Mouse (Mus musculus): Measurements from ENCODE around the gene Ppbp. TPM values are rescaled to one million over a fixed set of nuclear protein-coding genes. Genes with fewer than 3 reads are reported as not detected.

Ppbp gene
- polyA plus RNA-seq, 1 experiment from 2014 or later: 13.4 TPM

GRCm38 (mm10) chr5:90763912-90764665, 4.2 kb upstream of the Ppbp start:
- WGBS: 72% methylated on average over 12 of the region's 12 CpGs
- ATAC-seq (ENCODE audit: insufficient number of reproducible peaks, low FRiP score): no peak

DNA sequence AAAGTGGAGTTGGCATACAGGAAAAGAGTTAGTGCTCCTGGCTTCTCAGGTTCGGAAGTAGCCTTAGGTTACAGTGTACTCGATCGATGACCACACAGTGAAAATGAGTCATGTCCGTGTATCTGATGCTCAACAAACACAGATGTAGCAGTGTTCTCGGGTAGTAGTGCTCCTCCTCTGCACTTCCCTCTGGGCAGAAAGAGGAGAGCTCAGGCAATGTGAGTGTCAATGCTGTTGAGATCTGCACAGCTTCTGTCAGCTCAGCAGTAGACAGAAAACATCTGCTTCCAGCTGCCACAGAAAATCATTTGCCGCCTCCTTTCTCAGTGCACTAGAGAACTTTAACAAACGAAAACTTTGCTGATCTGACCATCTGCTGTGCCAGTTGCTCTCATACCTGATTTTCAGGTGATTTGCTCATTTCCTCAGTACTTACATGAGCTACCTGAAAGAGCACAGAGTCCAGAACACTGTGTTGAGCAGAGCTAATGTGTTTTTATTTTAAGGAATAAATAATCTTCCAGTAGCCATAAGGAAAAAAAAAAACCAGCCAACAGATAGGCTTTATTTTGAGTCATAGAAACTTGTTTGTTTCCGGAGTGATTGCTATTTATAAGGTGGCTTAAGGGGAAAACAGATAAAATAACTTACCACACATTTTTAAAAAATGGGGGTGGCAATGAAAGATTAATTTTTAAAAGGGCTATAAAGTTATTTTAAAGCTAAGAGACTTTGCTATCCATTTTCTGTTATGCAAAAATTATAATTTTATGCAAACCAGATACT, 2.3 kb upstream of the Ppbp start:
- H3K27me3 ChIP-seq (replicated peaks): no peaks in the 10 kb centered on the region
- no peak overlapping the region for H3K4me3 ChIP-seq
- H3K4me2 ChIP-seq: no peak overlapping the region
- H3K9me3 ChIP-seq (replicated peaks): no peaks in the 10 kb centered on the region
- H3K36me3 ChIP-seq: no peaks in the 10 kb centered on the region
- H3K9ac ChIP-seq: no peak overlapping the region
- 41% methylated on average over 8 of the region's 8 CpGs for WGBS
- no peak overlapping the region for H3K27ac ChIP-seq (ENCODE audit: poor library complexity, severe bottlenecking)
- H3K4me1 ChIP-seq (replicated peaks): no peaks in the 10 kb centered on the region
- ATAC-seq (ENCODE audit: insufficient number of reproducible peaks, low FRiP score): no peak

More at GRCm38 (mm10) chr5:90763912-90764665, 4.2 kb upstream of the Ppbp start:
- no peaks in the 10 kb centered on the region for H3K36me3 ChIP-seq
- H3K9me3 ChIP-seq (replicated peaks): no peaks in the 10 kb centered on the region
- H3K4me2 ChIP-seq: no peak overlapping the region
- peaks cover 9% of the 10 kb centered on the region; the same call in 1 of the 2 replicates for H3K27me3 ChIP-seq (replicated peaks)
- H3K4me3 ChIP-seq: no peak overlapping the region
- H3K9ac ChIP-seq: no peak overlapping the region
- H3K27ac ChIP-seq (ENCODE audit: poor library complexity, severe bottlenecking): no peak overlapping the region
- H3K4me1 ChIP-seq (replicated peaks): peaks cover 8% of the 10 kb centered on the region

DNA sequence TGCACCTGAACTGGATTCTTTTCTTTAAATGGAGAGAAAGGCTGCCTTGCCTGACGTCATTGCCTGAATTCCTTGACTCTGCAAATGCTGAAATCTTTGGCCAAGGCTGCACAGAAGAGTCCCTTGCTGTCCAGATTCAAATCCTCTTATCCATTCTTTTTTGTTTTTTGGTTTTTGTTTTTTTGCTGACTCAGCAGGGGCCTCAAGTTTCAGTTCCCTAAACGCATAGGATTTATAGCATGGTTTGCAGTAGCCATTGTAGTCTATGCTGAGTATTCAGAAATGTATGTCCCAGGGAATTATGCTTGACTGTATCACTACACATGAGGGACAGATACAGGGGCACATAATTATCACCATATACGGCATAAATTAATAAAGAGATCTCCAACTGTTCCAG, 3.1 kb downstream of the Ppbp start:
- H3K4me2 ChIP-seq: no peak overlapping the region
- no peak for ATAC-seq (ENCODE audit: insufficient number of reproducible peaks, low FRiP score)
- H3K27me3 ChIP-seq (replicated peaks): no peaks in the 10 kb centered on the region
- no peak overlapping the region for H3K9ac ChIP-seq
- no peaks in the 10 kb centered on the region for H3K36me3 ChIP-seq
- no peaks in the 10 kb centered on the region for H3K9me3 ChIP-seq (replicated peaks)
- no peak overlapping the region for H3K4me3 ChIP-seq
- H3K27ac ChIP-seq (ENCODE audit: poor library complexity, severe bottlenecking): no peak overlapping the region
- H3K4me1 ChIP-seq (replicated peaks): no peaks in the 10 kb centered on the region
- WGBS: 71% methylated on average over 3 of the region's 3 CpGs

DNA sequence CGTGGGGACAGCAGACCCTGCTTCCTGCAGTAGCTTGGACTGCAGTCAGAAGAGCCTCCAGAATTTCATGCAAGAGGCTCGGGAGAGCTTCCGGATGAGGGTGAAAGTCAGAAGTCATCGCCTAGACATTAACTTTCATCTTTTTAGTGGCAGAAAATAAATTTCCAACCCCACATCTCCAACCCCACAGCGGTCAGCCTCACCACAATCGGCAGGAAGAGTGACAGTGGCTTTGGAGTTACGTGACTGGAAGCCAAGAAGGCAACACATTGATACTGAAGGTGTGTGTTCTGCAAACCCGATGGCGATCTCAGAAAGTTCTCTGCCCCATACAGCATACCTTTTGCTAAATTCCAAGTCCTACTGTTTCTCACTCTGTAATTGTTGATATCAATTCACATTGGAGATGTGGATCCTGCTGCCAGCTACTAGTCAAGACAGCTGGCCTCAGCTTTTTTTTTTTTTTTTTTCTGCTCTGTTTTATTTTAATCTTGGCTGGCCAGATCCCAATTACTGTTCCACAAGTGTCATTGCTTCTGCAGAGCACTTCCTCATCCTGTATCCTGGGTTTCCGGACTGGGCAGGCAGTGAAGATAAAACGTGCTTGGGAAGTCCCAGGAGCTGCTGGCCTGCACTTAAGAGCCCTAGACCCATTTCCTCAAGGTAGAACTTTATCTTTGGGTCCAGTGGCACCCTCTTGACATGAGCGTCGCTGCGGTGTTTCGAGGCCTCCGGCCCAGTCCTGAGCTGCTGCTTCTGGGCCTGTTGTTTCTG, 3.7 kb downstream of the Ppbp start, which contains the start of gene Pf4:
Gene Pf4, plus strand, starts transcription at position 556 of the 774 bp plus-strand sequence.
- peak; percentile 59 for ATAC-seq (ENCODE audit: insufficient number of reproducible peaks, low FRiP score)
- no peaks in the 10 kb centered on the region for H3K9me3 ChIP-seq (replicated peaks)

DNA sequence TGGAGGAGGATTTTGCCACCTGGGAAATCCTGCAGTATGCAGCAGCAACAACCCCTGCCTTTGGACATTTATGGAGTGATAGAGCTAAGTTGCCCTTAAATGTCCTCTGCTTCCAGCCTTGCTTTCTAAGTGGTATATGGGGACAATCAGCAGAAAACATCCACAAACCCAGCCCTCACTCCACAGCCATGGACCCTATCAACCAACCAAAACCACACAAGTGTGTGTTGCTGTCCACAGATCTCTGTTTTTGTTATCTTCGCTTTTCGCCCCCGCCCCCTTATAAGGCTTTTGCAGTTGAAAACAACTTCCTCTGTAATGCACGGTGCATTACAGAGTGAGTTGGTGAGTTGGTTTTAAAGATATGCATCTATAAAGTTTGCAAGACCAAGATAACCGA, 7.2 kb downstream of the Ppbp start:
- no peak for ATAC-seq (ENCODE audit: insufficient number of reproducible peaks, low FRiP score)
- no peaks in the 10 kb centered on the region for H3K27me3 ChIP-seq (replicated peaks)
- no peak overlapping the region for H3K9ac ChIP-seq
- H3K9me3 ChIP-seq (replicated peaks): no peaks in the 10 kb centered on the region
- no peaks in the 10 kb centered on the region for H3K4me1 ChIP-seq (replicated peaks)
- no peak overlapping the region for H3K4me3 ChIP-seq
- WGBS: 58% methylated on average over 5 of the region's 5 CpGs
- no peak overlapping the region for H3K27ac ChIP-seq (ENCODE audit: poor library complexity, severe bottlenecking)
- H3K4me2 ChIP-seq: no peak overlapping the region
- no peaks in the 10 kb centered on the region for H3K36me3 ChIP-seq

More for the DNA sequence above, 3.7 kb downstream of the Ppbp start, which contains the start of gene Pf4:
- H3K36me3 ChIP-seq: no peaks in the 10 kb centered on the region
- no peak within 1 kb of the TSS; the same call in 1 of the 2 replicates for H3K27ac ChIP-seq (ENCODE audit: poor library complexity, severe bottlenecking)
- H3K4me3 ChIP-seq: no peak within 1 kb of the TSS
- peak within 1 kb of the TSS; percentile 30; the same call in 1 of the 2 replicates for H3K4me2 ChIP-seq
- 51% methylated on average over 16 of the region's 16 CpGs for WGBS
- no peaks in the 10 kb centered on the region for H3K27me3 ChIP-seq (replicated peaks)
- H3K9ac ChIP-seq: no peak within 1 kb of the TSS
- H3K4me1 ChIP-seq (replicated peaks): no peaks in the 10 kb centered on the region

GRCm38 (mm10) chr5:90777621-90778020, 9.3 kb downstream of the Ppbp start:
- Histone ChIP-seq H3K9me3 (replicated peaks) (no peaks in the 10 kb centered on the region), H3K27ac (ENCODE audit: poor library complexity, severe bottlenecking) (no peak overlapping the region), H3K9ac (no peak overlapping the region), H3K27me3 (replicated peaks) (no peaks in the 10 kb centered on the region), H3K4me1 (replicated peaks) (no peaks in the 10 kb centered on the region), H3K36me3 (no peaks in the 10 kb centered on the region), H3K4me2 (no peak overlapping the region), H3K4me3 (no peak overlapping the region)
- WGBS: 76% methylated on average over 10 of the region's 10 CpGs
- ATAC-seq (ENCODE audit: insufficient number of reproducible peaks, low FRiP score): no peak

- Histone ChIP-seq H3K27ac (ENCODE audit: poor library complexity, severe bottlenecking) (no peak overlapping the region), H3K36me3 (no peaks in the 10 kb centered on the region), H3K4me2 (no peak overlapping the region), H3K27me3 (replicated peaks) (no peaks in the 10 kb centered on the region), H3K9me3 (replicated peaks) (no peaks in the 10 kb centered on the region), H3K4me1 (replicated peaks) (no peaks in the 10 kb centered on the region), H3K9ac (no peak overlapping the region), H3K4me3 (no peak overlapping the region)
- no peak for ATAC-seq (ENCODE audit: insufficient number of reproducible peaks, low FRiP score)
- WGBS: 73% methylated on average over 6 of the region's 6 CpGs
Observed at GRCm38 (mm10) chr5:90778856-90779255, 10.5 kb downstream of the Ppbp start.

GRCm38 (mm10) chr5:90783697-90784096, 15.4 kb downstream of the Ppbp start:
- Histone ChIP-seq H3K4me2 (no peak overlapping the region), H3K27ac (ENCODE audit: poor library complexity, severe bottlenecking) (no peak overlapping the region), H3K9ac (no peak overlapping the region), H3K27me3 (replicated peaks) (no peaks in the 10 kb centered on the region), H3K36me3 (no peaks in the 10 kb centered on the region), H3K4me1 (replicated peaks) (0 out of 2 replicates have a peak, but pooled peaks cover 7% of the 10 kb centered on the region), H3K9me3 (replicated peaks) (no peaks in the 10 kb centered on the region), H3K4me3 (no peak overlapping the region)
- WGBS: 82% methylated on average over 3 of the region's 3 CpGs
- no peak for ATAC-seq (ENCODE audit: insufficient number of reproducible peaks, low FRiP score)

- Histone ChIP-seq H3K36me3 (no peaks in the 10 kb centered on the region), H3K9me3 (replicated peaks) (no peaks in the 10 kb centered on the region), H3K4me3 (peak within 1 kb of the TSS; percentile 48), H3K27me3 (replicated peaks) (no peaks in the 10 kb centered on the region), H3K4me1 (replicated peaks) (0 out of 2 replicates have a peak, but pooled peaks cover 7% of the 10 kb centered on the region), H3K9ac (peak within 1 kb of the TSS; percentile 60), H3K4me2 (peak within 1 kb of the TSS; percentile 98), H3K27ac (ENCODE audit: poor library complexity, severe bottlenecking) (no peak within 1 kb of the TSS)
- ATAC-seq (ENCODE audit: insufficient number of reproducible peaks, low FRiP score): peak; percentile 79
- 14% methylated on average over 26 of the region's 26 CpGs for WGBS
Observed at GRCm38 (mm10) chr5:90785659-90786588, 17.6 kb downstream of the Ppbp start, which contains the start of gene Cxcl3. Gene Cxcl3 (plus strand): TSS chr5:90786103.

DNA sequence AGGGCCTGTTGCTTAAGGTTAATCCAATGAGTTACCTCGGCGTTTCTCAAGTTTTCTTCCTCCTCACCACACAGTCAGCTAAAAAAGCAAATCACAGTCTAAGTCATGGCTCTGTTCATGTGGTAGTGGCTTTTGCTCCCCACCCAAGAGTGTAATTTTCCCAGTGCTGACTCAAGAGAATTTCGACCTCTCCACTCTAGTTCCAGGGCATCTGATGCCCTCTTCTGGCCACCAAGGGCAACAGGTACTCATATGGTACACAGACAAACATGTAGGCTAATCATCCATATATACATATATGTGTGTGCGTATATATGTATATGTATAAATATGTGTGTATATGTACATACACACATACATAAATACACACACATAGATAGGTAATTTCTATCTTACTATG, 19.8 kb downstream of the Ppbp start:
- no peak for ATAC-seq (ENCODE audit: insufficient number of reproducible peaks, low FRiP score)

More for the DNA sequence above, 19.8 kb downstream of the Ppbp start:
- H3K9me3 ChIP-seq (replicated peaks): no peaks in the 10 kb centered on the region
- no peak overlapping the region for H3K27ac ChIP-seq (ENCODE audit: poor library complexity, severe bottlenecking)
- H3K9ac ChIP-seq: no peak overlapping the region
- H3K4me2 ChIP-seq: no peak overlapping the region
- H3K4me3 ChIP-seq: no peak overlapping the region
- no peaks in the 10 kb centered on the region for H3K27me3 ChIP-seq (replicated peaks)
- 0 out of 2 replicates have a peak, but pooled peaks cover 7% of the 10 kb centered on the region for H3K4me1 ChIP-seq (replicated peaks)
- no peaks in the 10 kb centered on the region for H3K36me3 ChIP-seq
- 72% methylated on average over 4 of the region's 4 CpGs for WGBS
